ENCODE assay signal across 13 mouse cellular contexts in the genomic region with DNA sequence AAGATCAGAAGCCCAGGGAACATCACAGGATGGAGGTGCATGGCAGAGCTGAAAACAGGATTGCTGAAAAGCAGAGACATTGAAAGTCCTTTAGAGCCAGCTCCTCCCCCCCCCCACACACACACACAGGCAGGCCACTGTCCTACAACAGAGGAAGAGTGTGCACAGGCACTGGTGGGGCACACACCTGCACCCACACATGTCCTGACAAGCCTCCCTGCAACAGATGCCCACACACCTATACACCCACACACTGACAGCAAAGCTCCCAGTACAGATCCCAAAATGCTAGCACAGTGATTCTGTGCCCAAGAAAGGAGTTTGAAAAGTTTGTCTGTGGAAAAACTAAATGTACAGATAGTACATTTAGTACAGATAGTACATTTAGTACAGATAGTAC. TPM values are rescaled to one million over a fixed set of nuclear protein-coding genes. Genes with fewer than 3 reads are reported as not detected.
"Had no signal": no experiment of that assay in that cellular context is flagged by ENCODE, and none has a peak within 500 bp of the region (broad histone marks: within the 10 kb centered on the region; RNA-seq: fewer than 3 reads in every experiment).

No protein-coding gene starts in this region.

- DNase-seq: kidney, adult 2 months; kidney, postnatal 14 days; lung, adult 2 months; lung, postnatal 36 days; right cerebral cortex, postnatal 25 days; spleen, adult 18-20 months; thymus, adult 2 months had no signal

- ATAC-seq: intestine, embryonic 16.5 days; lung, postnatal 0 days; midbrain, embryonic 13.5 days had no signal

RNA-seq across cellular contexts. Expression of a gene that starts 43.0 kb away (rescaled TPM):
- total RNA-seq: layer of hippocampus, postnatal 14 days; megakaryocyte progenitor cell, adult 5-6 weeks; midbrain, postnatal 0 days had no signal
